In the genomic region with DNA sequence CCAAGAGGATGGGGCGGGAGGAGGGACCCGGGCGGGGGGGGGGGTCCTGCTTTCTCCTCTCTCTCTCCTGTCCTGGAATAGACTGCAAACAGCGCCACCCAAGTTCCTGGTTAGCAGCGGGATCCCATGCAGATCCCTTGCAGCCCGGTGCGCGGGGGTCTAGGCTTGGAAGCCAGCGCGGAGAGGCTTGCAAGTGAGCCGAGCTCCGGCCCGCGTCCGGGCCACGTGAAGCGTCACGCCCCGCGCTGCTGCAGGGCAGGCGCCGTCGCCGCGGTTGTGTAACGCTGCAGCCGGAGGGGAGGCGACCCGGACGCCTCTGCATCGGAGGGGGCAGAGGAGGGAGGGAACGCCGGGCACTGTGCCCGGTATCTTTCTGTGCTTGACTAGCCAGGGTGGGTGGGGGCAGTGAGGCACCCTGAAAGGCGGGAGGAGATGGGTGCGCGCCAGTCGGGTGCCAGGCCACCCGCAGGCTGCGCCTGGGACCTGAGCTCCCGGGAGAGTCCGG, we compare ENCODE assay signal across 8 mouse cellular contexts. TPM values are rescaled to one million over a fixed set of nuclear protein-coding genes. Genes with fewer than 3 reads are reported as not detected.
DNase-seq lines count a peak whose midpoint lies in the region; ATAC-seq lines count a peak whose summit lies in the region.

No protein-coding gene starts in this region.

- H3K4me1 ChIP-seq in hindbrain, embryonic 13.5 days (replicated peaks), result peaks cover 25% of the 10 kb centered on the region

- ATAC-seq in hindbrain, embryonic 13.5 days (ENCODE audit: low FRiP score), result peak; percentile 85

- peaks cover 27% of the 10 kb centered on the region for H3K27me3 ChIP-seq in hindbrain, embryonic 13.5 days

- DNase-seq in MN1 (ENCODE audit: low spot score), result peak; percentile 95
- peak; percentile 98 for DNase-seq in cerebellum, adult 9-11 months
- DNase-seq in frontal cortex, postnatal 14 days (ENCODE audit: low spot score in 2 of 2), result peak; percentile 88 to 92
- peak; percentile 92 to 94 for DNase-seq in layer of hippocampus, postnatal 36 days
- peak; percentile 95 for DNase-seq in lung, postnatal 14 days
- peak; percentile 89 for DNase-seq in ovary, postnatal 14 days (ENCODE audit: low spot score)
- DNase-seq in thymus, postnatal 10 days (ENCODE audit: low spot score in 2 of 2), result peak; percentile 40 to 45

- H3K4me2 ChIP-seq in hindbrain, embryonic 13.5 days, result peak overlapping the region; percentile 95

- peak overlapping the region; percentile 79 for H3K9ac ChIP-seq in hindbrain, embryonic 13.5 days

- no peaks in the 10 kb centered on the region for H3K9me3 ChIP-seq in hindbrain, embryonic 13.5 days

- H3K36me3 ChIP-seq in hindbrain, embryonic 13.5 days, result no peaks in the 10 kb centered on the region

- peak overlapping the region; percentile 89 for H3K27ac ChIP-seq in hindbrain, embryonic 13.5 days

- WGBS in hindbrain, embryonic 13.5 days, result under 1% methylated on average over 41 of the region's 42 CpGs

- peak overlapping the region; percentile 63 for H3K4me3 ChIP-seq in hindbrain, embryonic 13.5 days

RNA-seq across cellular contexts. Expression of a gene that starts 1.2 kb away (rescaled TPM):
- 3.0 and 3.4 TPM in 2 replicates for polyA plus RNA-seq in hindbrain, embryonic 13.5 days (2015; fragmentation: Nextera tagmentation; extraction: Ambion mirVana)
- total RNA-seq in layer of hippocampus, postnatal 36 days (2021), result 100 to 1,000 TPM in 1 of 2 experiments, 10 to 100 TPM in 1; 92.5 to 102 TPM

Comparison
In these comparisons a context has a peak if more than half of its experiments do, and no peak if none do; other contexts are left out.
1. Peak in every context shown above with its lines: DNase-seq, ATAC-seq, H3K4me3 ChIP-seq and H3K27ac ChIP-seq.
2. DNase-seq: peak in every context shown above with its lines; median percentile 98 in cerebellum, adult 9-11 months; 95 in MN1; 95 in lung, postnatal 14 days; 93 in layer of hippocampus, postnatal 36 days; 90 in frontal cortex, postnatal 14 days; 89 in ovary, postnatal 14 days; 42 in thymus, postnatal 10 days.